Mouse (Mus musculus) spleen, adult 2 months (tissue): ENCODE data around the gene Garnl3.

Experiments
- CTCF ChIP-seq: fragments of 200-500 bp; IDR thresholded peaks from 2 replicates; pipeline ENCODE4 v1.5.1; 2011; ENCODE audit warnings: mild to moderate bottlenecking, inconsistent platforms; ENCODE audit not compliant: insufficient read depth, insufficient read length, insufficient replicate concordance; ENCODE audit errors: extremely low read depth
- POLR2A ChIP-seq: fragments of 200-500 bp; IDR thresholded peaks from 2 replicates; pipeline ENCODE4 v1.6.1; 2011; ENCODE audit warnings: low read depth, low read length, inconsistent platforms

GRCm38 (mm10) chr2:33179930-33180630 lies 48.6 kb upstream of the Garnl3 start:
- no peak for TF ChIP-seq POLR2A
- TF ChIP-seq CTCF: no peak
